Mouse (Mus musculus): Measurements from ENCODE around the gene Bnip3. TPM values are rescaled to one million over a fixed set of nuclear protein-coding genes. Genes with fewer than 3 reads are reported as not detected.

The Bnip3 gene
- polyA plus RNA-seq, 1 experiment from 2014 or later = 71.8 TPM

DNA sequence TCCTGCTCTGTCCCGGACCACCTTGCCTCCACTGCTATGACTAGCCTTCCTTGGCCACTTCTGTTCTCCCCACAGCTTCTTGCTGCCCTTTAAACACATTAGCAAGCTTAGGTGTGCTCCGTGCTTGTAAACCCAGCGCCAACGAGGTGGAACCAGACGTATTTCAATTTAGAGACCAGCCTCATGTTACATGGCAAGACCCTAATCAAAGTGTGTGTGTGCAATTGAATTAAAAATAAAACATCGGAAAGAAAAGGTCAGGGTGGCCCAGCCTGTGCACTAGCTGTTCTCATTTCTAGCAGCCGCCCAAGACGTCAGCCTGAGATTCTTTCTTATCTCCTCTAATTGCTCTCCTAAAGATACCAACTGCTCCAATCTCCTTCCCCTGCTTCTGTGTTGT lies 64.2 kb downstream of the Bnip3 start:
- peak overlapping the region; percentile 24; the same call in 1 of the 2 replicates for H3K9ac ChIP-seq (ENCODE audit: low read depth, low read length)
- peak overlapping the region; percentile 98 for H3K4me3 ChIP-seq (ENCODE audit: low read depth, low read length)
- no peak for ATAC-seq
- peak overlapping the region; percentile 86 for H3K4me2 ChIP-seq (replicated peaks; ENCODE audit: low read depth)
- no peaks in the 10 kb centered on the region for H3K9me3 ChIP-seq (ENCODE audit: control insufficient read depth)
- H3K4me1 ChIP-seq (replicated peaks; ENCODE audit: control insufficient read depth, insufficient read depth, low read length) = peaks cover 14% of the 10 kb centered on the region
- H3K27me3 ChIP-seq (replicated peaks; ENCODE audit: control insufficient read depth, insufficient read depth, low read length) = no peaks in the 10 kb centered on the region
- no peak for TF ChIP-seq CTCF (IDR thresholded peaks at IDR 0.05; ENCODE audit: low read depth)
- H3K36me3 ChIP-seq (ENCODE audit: control insufficient read depth, insufficient read depth) = 0 out of 2 replicates have a peak, but pooled peaks cover 3% of the 10 kb centered on the region
- WGBS = 20% methylated on average over 8 of the region's 8 CpGs
- H3K27ac ChIP-seq (ENCODE audit: low read depth, low read length) = no peak overlapping the region

DNA sequence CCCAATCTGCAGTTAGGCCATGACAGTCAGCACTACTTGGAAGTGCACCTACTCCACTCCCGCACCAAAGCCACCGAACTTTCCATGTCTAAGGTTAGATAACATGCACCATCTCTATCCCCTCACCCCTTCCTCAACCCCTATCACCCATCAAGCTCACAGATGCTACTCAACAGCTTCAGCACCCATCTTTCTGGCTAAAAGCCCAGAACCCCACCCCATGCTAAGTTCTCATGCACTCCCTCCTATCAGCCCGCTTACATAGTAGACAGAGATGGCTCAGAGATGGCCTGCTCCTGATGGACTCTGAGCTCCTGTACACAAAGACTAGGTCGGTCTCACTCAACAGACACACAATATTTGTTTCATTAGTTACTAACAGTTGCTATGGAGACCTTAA lies 65.9 kb downstream of the Bnip3 start:
- H3K9ac ChIP-seq (ENCODE audit: low read depth, low read length) = no peak overlapping the region
- no peak for ATAC-seq

DNA sequence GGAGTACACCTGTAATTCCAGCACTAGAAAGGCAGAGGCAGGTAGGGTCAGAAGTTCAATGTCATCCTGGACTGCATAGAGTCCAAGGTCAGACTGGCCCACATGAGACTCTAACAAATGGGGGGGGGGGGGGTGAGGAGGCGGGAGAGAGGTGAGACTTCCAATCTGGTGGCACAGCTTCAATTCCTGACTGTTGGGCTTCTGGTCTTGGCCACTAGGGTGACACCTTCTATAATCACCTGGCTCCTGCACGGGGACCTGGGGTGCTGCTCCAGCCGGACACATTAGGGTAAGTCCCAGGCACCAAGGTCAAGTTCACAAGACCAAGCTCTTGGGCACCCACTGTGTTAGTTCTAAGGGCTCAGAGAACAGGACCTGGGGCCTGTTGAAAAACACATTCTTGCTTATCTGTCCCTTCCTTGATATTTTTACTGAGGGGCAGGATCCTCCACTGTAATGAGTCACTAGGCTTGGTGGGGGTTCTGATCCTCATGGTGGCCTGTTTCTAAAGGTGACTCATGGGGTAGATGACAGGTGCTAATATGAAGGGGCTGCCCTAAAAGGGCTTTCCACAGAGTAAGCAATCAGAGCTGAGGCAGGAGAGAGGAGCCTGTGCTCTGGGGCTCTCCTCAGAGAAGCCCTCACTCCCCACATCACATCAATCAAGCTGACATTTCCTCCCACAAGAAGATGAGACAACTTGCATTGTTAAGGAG lies 67.7 kb downstream of the Bnip3 start:
- no peak overlapping the region for H3K4me2 ChIP-seq (replicated peaks; ENCODE audit: low read depth)
- no peak overlapping the region for H3K9ac ChIP-seq (ENCODE audit: low read depth, low read length)
- peaks cover 11% of the 10 kb centered on the region for H3K4me1 ChIP-seq (replicated peaks; ENCODE audit: control insufficient read depth, insufficient read depth, low read length)
- no peak for ATAC-seq
- WGBS = 69% methylated on average over 3 of the region's 3 CpGs
- no peak for TF ChIP-seq CTCF (IDR thresholded peaks at IDR 0.05; ENCODE audit: low read depth)
- H3K4me3 ChIP-seq (ENCODE audit: low read depth, low read length) = no peak overlapping the region
- no peaks in the 10 kb centered on the region for H3K27me3 ChIP-seq (replicated peaks; ENCODE audit: control insufficient read depth, insufficient read depth, low read length)
- H3K27ac ChIP-seq (ENCODE audit: low read depth, low read length) = no peak overlapping the region
- peaks cover 7% of the 10 kb centered on the region; the same call in 1 of the 2 replicates for H3K36me3 ChIP-seq (ENCODE audit: control insufficient read depth, insufficient read depth)
- H3K9me3 ChIP-seq (ENCODE audit: control insufficient read depth) = no peaks in the 10 kb centered on the region

More for the DNA sequence above, 65.9 kb downstream of the Bnip3 start:
- Histone ChIP-seq H3K9me3 (ENCODE audit: control insufficient read depth) (no peaks in the 10 kb centered on the region), H3K4me3 (ENCODE audit: low read depth, low read length) (no peak overlapping the region), H3K4me2 (replicated peaks; ENCODE audit: low read depth) (no peak overlapping the region), H3K27me3 (replicated peaks; ENCODE audit: control insufficient read depth, insufficient read depth, low read length) (no peaks in the 10 kb centered on the region), H3K27ac (ENCODE audit: low read depth, low read length) (no peak overlapping the region), H3K4me1 (replicated peaks; ENCODE audit: control insufficient read depth, insufficient read depth, low read length) (peaks cover 14% of the 10 kb centered on the region), H3K36me3 (ENCODE audit: control insufficient read depth, insufficient read depth) (0 out of 2 replicates have a peak, but pooled peaks cover 3% of the 10 kb centered on the region)
- no peak for TF ChIP-seq CTCF (IDR thresholded peaks at IDR 0.05; ENCODE audit: low read depth)
- 82% methylated on average over 4 of the region's 4 CpGs for WGBS

Other genes with a start within 250 kb of the Bnip3 start
- 24.9 and 27.2 TPM in 2 replicates for gene Ppp2r2d, start 63.4 kb downstream of the Bnip3 start, polyA plus RNA-seq (2015; fragmentation: Nextera tagmentation; extraction: Ambion mirVana)
- gene Mapk1ip1, start 63.2 kb downstream of the Bnip3 start, polyA plus RNA-seq (2015; fragmentation: Nextera tagmentation; extraction: Ambion mirVana) = 10.5 and 11.7 TPM in 2 replicates
- gene Jakmip3, start 31.2 kb upstream of the Bnip3 start, polyA plus RNA-seq (2015; fragmentation: Nextera tagmentation; extraction: Ambion mirVana) = 0.14 and 0.16 TPM in 2 replicates
- gene Dpysl4, start 176.5 kb upstream of the Bnip3 start, polyA plus RNA-seq (2015; fragmentation: Nextera tagmentation; extraction: Ambion mirVana) = 4.5 and 4.7 TPM in 2 replicates

Data from intestine, postnatal 0 days (tissue).